Mouse (Mus musculus) MEL (cell line): ENCODE data around the gene Ifna14. TPM values are rescaled to one million over a fixed set of nuclear protein-coding genes. Genes with fewer than 3 reads are reported as not detected.
"Not testable (repeated sequence)": the region's sequence is repeated elsewhere in the genome, so short reads cannot be mapped to it uniquely, and the experiment has no call there.

Experiments used
- DNase-seq: peaks from one replicate; pipeline ENCODE4 v3.0.0; 2011; ENCODE audit warnings: low read depth, low spot score
- H3K27ac ChIP-seq: 2 replicates; pipeline ENCODE4 v1.5.1; 2012; ENCODE audit warnings: low read depth, mild to moderate bottlenecking, control low read depth, low read length, moderate library complexity; ENCODE audit not compliant: control insufficient read depth
- H3K27me3 ChIP-seq, 2 experiments: fragments of 150-350 bp in 1 of 2; sonication (generic) in 1 of 2; 2 replicates each; pipeline ENCODE4 v1.6.1; 2012; ENCODE audit warnings: low read length in 2 of 2, mild to moderate bottlenecking in 2 of 2, improper control_type of control experiment in 1 of 2, moderate library complexity in 1 of 2; ENCODE audit not compliant: insufficient read depth in 2 of 2, control insufficient read depth in 1 of 2
- H3K36me3 ChIP-seq, 2 experiments: 2 replicates each; pipeline ENCODE4 v1.6.1; 2012 to 2014; ENCODE audit warnings: low read length in 2 of 2, improper control_type of control experiment in 1 of 2, inconsistent platforms in 1 of 2, mild to moderate bottlenecking in 1 of 2; ENCODE audit not compliant: insufficient read depth in 2 of 2, control insufficient read depth in 1 of 2
- H3K4me1 ChIP-seq, 2 experiments: fragments of 150-350 bp in 1 of 2; sonication (generic) in 1 of 2; 2 replicates each; pipeline ENCODE4 v1.6.1; 2012; ENCODE audit warnings: low read length in 2 of 2, improper control_type of control experiment in 1 of 2, mild to moderate bottlenecking in 1 of 2; ENCODE audit not compliant: insufficient read depth in 2 of 2, control insufficient read depth in 1 of 2
- H3K4me3 ChIP-seq, 2 experiments: fragments of 150-350 bp in 1 of 2; sonication (generic) in 1 of 2; 2 replicates each; pipeline ENCODE4 v1.5.1; 2012; ENCODE audit warnings: low read depth in 2 of 2, low read length in 2 of 2, mild to moderate bottlenecking in 2 of 2, moderate library complexity in 2 of 2, control low read depth in 1 of 2, improper control_type of control experiment in 1 of 2; ENCODE audit not compliant: control insufficient read depth in 1 of 2, insufficient read depth in 1 of 2
- H3K79me2 ChIP-seq: 2 replicates; pipeline ENCODE4 v1.6.1; 2012; ENCODE audit warnings: mild to moderate bottlenecking, low read length, moderate library complexity; ENCODE audit not compliant: control insufficient read depth, poor library complexity, insufficient read depth
- H3K9ac ChIP-seq: 2 replicates; pipeline ENCODE4 v1.6.1; 2012; ENCODE audit warnings: low read depth, mild to moderate bottlenecking, control low read depth, low read length, moderate library complexity; ENCODE audit not compliant: control insufficient read depth, poor library complexity, severe bottlenecking
- H3K9me3 ChIP-seq: fragments of 150-350 bp; sonication (generic); replicated peaks from 2 replicates; pipeline ENCODE4 v1.6.1; 2012; ENCODE audit warnings: mild to moderate bottlenecking, low read length, improper control_type of control experiment, moderate library complexity; ENCODE audit not compliant: insufficient read depth
- ELF1 ChIP-seq: IDR thresholded peaks from 2 replicates; pipeline ENCODE4 v1.6.1; 2014; ENCODE audit warnings: low read depth, mild to moderate bottlenecking, inconsistent platforms, low read length, improper control_type of control experiment, moderate library complexity
- ETS1 ChIP-seq: IDR thresholded peaks from 2 replicates; pipeline ENCODE4 v1.6.1; 2012; ENCODE audit warnings: low read depth, mild to moderate bottlenecking, inconsistent platforms, low read length, improper control_type of control experiment, moderate library complexity
- GATA1 ChIP-seq: IDR thresholded peaks from 2 replicates; pipeline ENCODE4 v1.6.1; 2011; ENCODE audit warnings: low read depth, low read length, improper control_type of control experiment
- MAFK ChIP-seq: IDR thresholded peaks from 2 replicates; pipeline ENCODE4 v1.6.1; 2011; ENCODE audit warnings: low read depth, mild to moderate bottlenecking, low read length, improper control_type of control experiment, borderline replicate concordance
- MAX ChIP-seq: IDR thresholded peaks from 2 replicates; pipeline ENCODE4 v1.6.1; 2011; ENCODE audit warnings: low read length, improper control_type of control experiment
- MAZ ChIP-seq: IDR thresholded peaks from 2 replicates; pipeline ENCODE4 v1.6.1; 2012; ENCODE audit warnings: low read depth, mild to moderate bottlenecking, inconsistent platforms, low read length, improper control_type of control experiment
- NELFE ChIP-seq: IDR thresholded peaks from 2 replicates; pipeline ENCODE4 v1.6.1; 2011; ENCODE audit warnings: low read depth, low read length, improper control_type of control experiment
- POLR2A ChIP-seq, 2 experiments: IDR thresholded peaks; 2 replicates each; pipeline ENCODE4 v1.6.1; 2011 to 2012; ENCODE audit warnings: low read length in 2 of 2, mild to moderate bottlenecking in 2 of 2, control low read depth in 1 of 2, improper control_type of control experiment in 1 of 2, low read depth in 1 of 2, moderate library complexity in 1 of 2; ENCODE audit not compliant: control insufficient read depth in 1 of 2, insufficient read depth in 1 of 2, poor library complexity in 1 of 2
- POLR2AphosphoS5 ChIP-seq: IDR thresholded peaks from 2 replicates; pipeline ENCODE4 v1.6.1; 2012; ENCODE audit warnings: low read depth, borderline replicate concordance, mild to moderate bottlenecking, inconsistent platforms, low read length, moderate library complexity, mixed read lengths
- SIN3A ChIP-seq: IDR thresholded peaks from 2 replicates; pipeline ENCODE4 v1.6.1; 2012; ENCODE audit warnings: low read length, improper control_type of control experiment, inconsistent platforms
- SMC3 ChIP-seq: IDR thresholded peaks from 2 replicates; pipeline ENCODE4 v1.6.1; 2011; ENCODE audit warnings: low read depth, low read length, improper control_type of control experiment
- TBP ChIP-seq: IDR thresholded peaks from 2 replicates; pipeline ENCODE4 v1.8.0; 2011; ENCODE audit warnings: low read depth, low read length, improper control_type of control experiment
- USF1 ChIP-seq: IDR thresholded peaks from 2 replicates; pipeline ENCODE4 v1.6.1; 2014; ENCODE audit warnings: low read depth, mild to moderate bottlenecking, inconsistent platforms, low read length, improper control_type of control experiment, moderate library complexity
- ZC3H11A ChIP-seq: IDR thresholded peaks from 2 replicates; pipeline ENCODE4 v1.6.1; 2012; ENCODE audit warnings: low read depth, mild to moderate bottlenecking, inconsistent platforms, low read length, improper control_type of control experiment
- ZMIZ1 ChIP-seq: IDR thresholded peaks from 2 replicates; pipeline ENCODE4 v1.6.1; 2012; ENCODE audit warnings: low read depth, mild to moderate bottlenecking, inconsistent platforms, low read length, improper control_type of control experiment, moderate library complexity
- polyA plus RNA-seq, 2 experiments: library from polyadenylated mRNA; stranded (reverse) in 1 of 2; unstranded in 1 of 2; fragments of >175 nt in 1 of 2; fragments of >200 nt in 1 of 2; gene quantifications; 2 replicates each; pipeline versions ENCODE4 v1.2.1 to v1.2.4; 2012; ENCODE audit warnings: low replicate concordance in 2 of 2, low read depth in 1 of 2; ENCODE audit not compliant: insufficient read length in 2 of 2, insufficient read depth in 1 of 2, missing spikeins in 1 of 2
- total RNA-seq: library from RNA; depleted of rRNA; stranded (reverse); fragments of 300-350 nt; gene quantifications from 2 replicates; pipeline ENCODE4 v1.2.3, GENCODE M21; 2012

Ifna14 gene
- total and polyA plus RNA-seq, 3 experiments: not detected

DNA sequence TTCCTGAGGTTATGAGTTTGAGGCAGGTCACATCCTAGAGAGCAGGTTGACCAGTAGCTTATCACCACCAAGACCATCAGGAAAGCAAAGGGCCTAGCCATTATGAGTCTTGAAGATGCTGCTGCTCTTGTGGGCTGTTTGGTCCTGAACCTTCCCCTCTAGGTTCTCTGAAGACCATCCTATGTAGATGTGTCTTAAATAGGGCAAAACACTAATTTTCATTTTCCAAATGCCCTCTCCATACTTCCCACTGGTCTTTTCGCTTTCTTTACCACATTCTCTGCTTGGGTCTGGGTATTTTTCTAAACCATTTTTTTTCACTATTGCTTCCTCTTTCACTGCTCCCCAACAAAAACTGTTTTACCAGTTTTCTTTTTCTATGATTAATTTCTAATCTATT is 20.7 kb upstream of the Ifna14 start, which contains the start of gene Ifna9:
Gene Ifna9 (minus strand): TSS at position 101 of the 400 bp plus-strand sequence.
- no peak within 1 kb of the TSS for H3K27ac ChIP-seq
- no peak for TF ChIP-seq SIN3A
- TF ChIP-seq TBP: no peak
- TF ChIP-seq POLR2AphosphoS5: no peak
- TF ChIP-seq MAX: no peak
- no peak for TF ChIP-seq POLR2A (IDR thresholded peaks at IDR 0.05; ENCODE audit: control insufficient read depth in 1 of 2, insufficient read depth in 1 of 2, low read depth in 1 of 2, low read length in 2 of 2, poor library complexity in 1 of 2)
- TF ChIP-seq SMC3: no peak
- TF ChIP-seq USF1: no peak
- no peak for TF ChIP-seq GATA1
- no peak for TF ChIP-seq ZMIZ1
- TF ChIP-seq ELF1: no peak
- TF ChIP-seq ETS1: no peak
- TF ChIP-seq MAFK: no peak
- TF ChIP-seq NELFE: no peak

DNA sequence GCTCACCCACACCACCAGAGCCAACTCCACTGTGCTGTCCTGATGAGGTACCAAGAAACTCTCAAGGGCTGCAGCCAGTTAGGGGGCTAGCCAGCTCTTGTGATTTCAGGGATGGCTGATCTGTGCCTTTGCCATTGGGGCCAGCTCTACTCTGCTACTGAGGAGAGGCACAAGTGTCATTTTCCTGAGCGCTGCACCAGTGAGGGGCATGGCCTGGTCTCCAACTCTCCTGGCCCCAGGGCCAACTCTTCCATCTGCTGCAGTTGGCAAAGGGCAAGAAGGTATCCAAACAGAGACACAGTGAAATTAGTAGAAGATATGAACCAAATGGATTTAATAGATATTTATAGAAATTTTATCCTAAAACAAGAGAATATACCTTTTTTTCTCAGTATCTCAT is 9.8 kb downstream of the Ifna14 start:
- TF ChIP-seq ZC3H11A (no peak), GATA1 (no peak), MAZ (no peak), ETS1 (no peak)

More for the DNA sequence above, 20.7 kb upstream of the Ifna14 start, which contains the start of gene Ifna9:
- H3K9ac ChIP-seq: no peak within 1 kb of the TSS
- no peaks in the 10 kb centered on the region for H3K4me1 ChIP-seq
- H3K4me3 ChIP-seq: no peak within 1 kb of the TSS
- peaks cover 4 to 7% of the 10 kb centered on the region in 2 experiments; a peak in 3 of 4 replicates for H3K27me3 ChIP-seq
- no peaks in the 10 kb centered on the region for H3K36me3 ChIP-seq
- no peaks in the 10 kb centered on the region for H3K79me2 ChIP-seq
- DNase-seq: no peak
- H3K9me3 ChIP-seq: no peaks in the 10 kb centered on the region

GRCm38 (mm10) chr4:88558145-88558544 is 13.5 kb downstream of the Ifna14 start, which contains the start of gene Ifna15:
Gene Ifna15 (minus strand): TSS chr4:88558245.
- not testable (repeated sequence) for H3K4me3 ChIP-seq, H3K27ac ChIP-seq, H3K9ac ChIP-seq, H3K79me2 ChIP-seq, H3K9me3 ChIP-seq, DNase-seq, H3K27me3 ChIP-seq, H3K36me3 ChIP-seq, H3K4me1 ChIP-seq

More for the DNA sequence above, 9.8 kb downstream of the Ifna14 start:
- H3K36me3 ChIP-seq: no peaks in the 10 kb centered on the region
- H3K27me3 ChIP-seq: peaks cover 2% of the 10 kb centered on the region in 2 experiments; a peak in 2 of 4 replicates
- H3K79me2 ChIP-seq: no peaks in the 10 kb centered on the region
- DNase-seq: no peak
- H3K9me3 ChIP-seq: no peaks in the 10 kb centered on the region
- no peaks in the 10 kb centered on the region for H3K4me1 ChIP-seq
- H3K27ac ChIP-seq: no peak overlapping the region
- no peak overlapping the region for H3K9ac ChIP-seq
- H3K4me3 ChIP-seq: no peak overlapping the region
